Mouse (Mus musculus) bone marrow macrophage, adult 2 months (primary cell): ENCODE results near the gene Elob.

ENCODE experiments used
- CTCF ChIP-seq: IDR thresholded peaks from 2 replicates; pipeline ENCODE4 v1.5.1; 2012; ENCODE audit warnings: low read depth, mild to moderate bottlenecking, low read length, moderate library complexity
- POLR2A ChIP-seq: IDR thresholded peaks from 2 replicates; pipeline ENCODE4 v1.6.1; 2012; ENCODE audit warnings: mild to moderate bottlenecking, low read depth, low read length, borderline replicate concordance

DNA sequence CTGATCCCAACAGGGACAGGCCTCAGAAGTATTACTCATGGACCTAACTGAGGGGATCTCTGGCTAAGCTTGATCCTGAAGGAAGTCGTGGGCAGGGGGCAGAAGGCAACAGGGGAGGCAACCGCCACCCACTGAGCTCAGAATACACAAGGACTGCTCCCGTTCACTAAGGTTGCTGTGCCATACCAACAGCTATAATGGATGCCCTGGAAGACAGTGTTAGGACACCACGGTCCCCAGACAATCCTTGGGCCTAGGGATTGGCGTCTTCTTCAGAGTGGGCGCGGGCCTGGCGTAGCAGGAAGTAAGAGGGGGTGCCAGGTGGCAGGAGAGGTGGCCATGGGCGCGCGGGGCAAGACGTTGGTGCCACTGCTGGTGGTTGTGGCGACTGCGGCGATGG is 38.8 kb upstream of the Elob start, which contains the start of gene Prss21:
- no peak for TF ChIP-seq CTCF
- no peak for TF ChIP-seq POLR2A
